Mouse (Mus musculus) CD4-positive naive resting alpha-beta T cell, adult 76 days (primary cell): ENCODE results near the gene Cyp2d40. TPM values are rescaled to one million over a fixed set of nuclear protein-coding genes. Genes with fewer than 3 reads are reported as not detected.

Experiments
- total RNA-seq: library from RNA; stranded (reverse); gene quantifications from one replicate; pipeline ENCODE4 v1.2.4, GENCODE M21; 2023

Cyp2d40 gene
- not detected for total RNA-seq

DNA sequence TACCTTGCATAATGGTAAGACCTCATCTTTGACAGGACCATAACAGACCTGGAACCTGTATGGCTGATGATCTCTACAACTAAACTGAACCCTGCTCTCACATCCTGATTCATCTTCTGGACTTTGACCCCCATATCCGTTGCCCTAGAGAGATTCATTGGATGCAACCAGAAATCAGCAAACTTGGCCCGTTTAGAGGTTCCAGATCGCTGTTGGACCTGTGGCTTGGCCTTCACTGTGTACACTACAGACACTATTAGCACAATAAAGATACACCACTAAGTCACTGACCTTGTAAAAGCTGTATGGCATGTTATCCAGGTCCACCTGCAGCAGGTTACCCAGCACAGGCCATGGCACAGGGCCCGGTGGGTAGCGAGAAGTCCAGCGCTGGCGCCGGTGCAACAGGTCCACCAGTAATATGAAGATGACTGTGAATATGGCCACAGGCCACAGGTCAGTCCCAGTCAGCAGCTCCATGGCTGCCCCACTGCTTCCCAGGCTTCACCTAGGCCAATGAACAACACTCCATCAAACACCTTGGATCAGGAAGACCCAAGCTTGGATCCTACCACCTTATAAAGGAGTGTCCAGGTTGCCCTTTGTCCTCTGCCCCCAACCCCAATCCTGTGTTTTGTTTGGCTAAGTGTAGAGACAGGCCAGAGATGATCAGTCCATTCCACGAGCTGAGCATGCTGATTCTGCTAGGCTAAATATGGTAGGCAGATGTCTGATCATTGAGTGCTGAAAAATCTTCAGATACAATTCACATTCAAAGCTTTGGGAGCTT is at the start of gene Cyp2d40:
Gene Cyp2d40 (minus strand): TSS at position 553 of the 790 bp plus-strand sequence.

DNA sequence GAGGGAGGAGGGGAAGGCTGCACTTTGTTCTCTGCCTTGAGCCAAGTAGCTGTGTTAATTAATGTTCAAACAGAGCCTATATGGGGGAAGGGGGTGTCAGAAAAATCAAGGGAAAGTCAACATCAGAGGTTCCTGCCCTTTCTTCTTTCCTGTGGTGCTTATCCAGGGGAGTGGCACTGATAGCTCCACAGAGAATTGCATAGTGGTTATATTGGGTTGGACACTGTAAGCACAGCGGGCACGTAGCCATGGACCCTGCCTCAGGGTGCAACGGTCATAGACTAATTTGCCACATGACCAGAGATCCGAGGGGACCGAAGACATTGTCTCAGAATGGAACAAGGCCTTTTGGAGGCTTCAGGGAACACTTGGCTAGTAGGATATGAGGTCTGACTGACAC is 30.3 kb upstream of the Cyp2d40 start, which contains the start of gene Cyp2d26:
Gene Cyp2d26 (minus strand): TSS at position 18 of the 400 bp plus-strand sequence.

Other genes starting within 250 kb of the Cyp2d40 start
- gene Cyp2d12, start 209.1 kb downstream of the Cyp2d40 start, total RNA-seq: not detected
- gene Cyp2d34, start 143.2 kb downstream of the Cyp2d40 start, total RNA-seq: not detected
- gene Cyp2d26, start 30.1 kb upstream of the Cyp2d40 start, total RNA-seq: 1.4 TPM
- gene Tcf20, start 223.7 kb upstream of the Cyp2d40 start, total RNA-seq: 218 TPM